Mouse (Mus musculus): ENCODE results near the gene Trim43a.
"Not testable (repeated sequence)": the region's sequence is repeated elsewhere in the genome, so short reads cannot be mapped to it uniquely, and the experiment has no call there.

Gene Trim43a

DNA sequence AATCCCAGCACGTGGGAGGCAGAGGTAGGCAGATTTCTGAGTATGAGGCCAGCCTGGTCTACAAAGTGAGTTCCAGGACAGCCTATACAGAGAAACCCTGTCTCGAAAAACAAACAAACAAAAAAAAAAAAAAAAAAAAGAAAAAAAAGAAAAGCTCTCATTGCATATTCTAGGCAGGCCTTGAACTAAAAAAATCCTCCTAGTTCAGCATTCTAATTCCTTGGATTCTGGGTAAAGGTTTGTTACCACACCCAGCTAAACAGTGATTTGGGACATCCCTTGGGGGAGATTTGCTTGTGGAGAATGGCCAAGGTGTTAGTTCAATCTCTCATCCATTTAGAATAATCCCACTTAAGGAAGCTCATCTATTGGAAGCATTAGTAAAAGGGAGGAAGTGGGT is at the start of gene Trim43a:
Gene Trim43a (plus strand): TSS at position 301 of the 400 bp plus-strand sequence.
- not testable (repeated sequence) for DNase-seq (ENCODE audit: low spot score in 2 of 2)

DNA sequence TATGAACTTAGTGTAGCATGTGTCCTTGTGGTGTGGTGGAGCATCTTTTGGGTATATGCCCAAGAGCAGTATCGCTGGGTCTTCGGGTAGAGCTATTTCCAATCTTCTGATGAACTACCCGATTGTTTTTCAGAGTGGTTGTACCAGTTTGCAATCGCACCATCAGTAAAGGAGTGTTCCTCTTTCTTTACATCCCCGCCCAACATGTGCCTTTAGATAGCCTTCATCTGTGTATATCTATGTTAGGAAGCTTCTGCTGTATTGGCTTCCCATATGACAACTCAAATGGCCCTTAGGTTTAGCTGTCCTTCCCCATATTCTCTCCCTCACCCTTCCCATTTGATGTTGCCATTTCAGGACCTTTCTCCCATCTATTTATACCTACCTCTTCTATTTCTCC is 46.6 kb upstream of the Trim43a start:
- no peak for DNase-seq (ENCODE audit: low spot score in 2 of 2)

DNA sequence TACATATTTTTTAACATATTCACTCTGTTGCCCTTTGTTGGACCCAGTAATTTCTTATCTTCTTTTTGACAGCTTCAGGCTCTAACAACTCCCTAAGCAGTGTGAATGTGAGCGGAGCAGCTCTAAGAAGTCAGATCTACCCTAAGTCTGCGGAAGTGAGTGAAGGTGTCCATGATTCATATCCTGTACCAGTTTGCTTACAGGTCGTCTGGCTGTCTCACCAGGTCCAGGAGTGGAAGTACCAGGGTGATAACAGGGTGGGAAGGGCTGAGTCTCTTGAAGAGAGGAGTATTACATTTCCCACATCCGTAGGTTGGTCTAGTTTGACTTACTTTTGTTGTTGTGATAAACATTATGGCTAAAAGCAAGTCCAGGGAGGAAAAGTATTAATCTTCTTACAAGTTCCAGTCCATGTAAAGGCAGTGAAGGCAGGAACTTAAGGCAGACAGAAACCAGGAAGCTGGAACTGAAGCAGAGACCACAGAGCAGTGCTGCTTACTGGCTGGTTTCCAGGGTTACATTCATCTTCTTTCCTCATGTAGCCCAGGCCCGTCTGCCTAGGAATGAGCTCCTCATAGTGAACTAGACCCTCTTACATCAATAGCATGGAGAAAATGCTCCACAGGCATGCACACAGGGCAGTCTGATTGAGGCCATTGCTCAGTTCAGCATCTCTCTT is 41.0 kb upstream of the Trim43a start:
- no peak for DNase-seq (ENCODE audit: low spot score in 2 of 2)

DNA sequence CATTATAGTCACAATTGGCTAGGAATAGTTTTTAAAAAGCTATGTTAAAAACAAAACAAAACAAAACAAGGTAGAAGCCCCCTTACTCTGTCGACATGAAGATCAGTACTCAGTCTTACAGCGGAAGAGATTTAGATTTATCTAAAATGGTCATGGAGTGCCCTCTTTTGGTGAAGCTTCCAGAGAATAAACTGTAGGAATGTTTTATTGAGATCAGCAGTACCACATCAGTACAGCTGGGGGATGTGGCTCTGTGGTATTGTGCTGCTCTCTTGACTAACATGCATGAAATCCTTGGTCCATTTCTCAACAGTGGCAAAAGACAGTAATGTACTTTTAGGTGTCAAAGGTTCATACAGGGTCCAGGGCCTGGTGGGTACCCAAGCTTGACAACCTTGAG is 37.9 kb upstream of the Trim43a start:
- DNase-seq (ENCODE audit: low spot score in 2 of 2): no peak

DNA sequence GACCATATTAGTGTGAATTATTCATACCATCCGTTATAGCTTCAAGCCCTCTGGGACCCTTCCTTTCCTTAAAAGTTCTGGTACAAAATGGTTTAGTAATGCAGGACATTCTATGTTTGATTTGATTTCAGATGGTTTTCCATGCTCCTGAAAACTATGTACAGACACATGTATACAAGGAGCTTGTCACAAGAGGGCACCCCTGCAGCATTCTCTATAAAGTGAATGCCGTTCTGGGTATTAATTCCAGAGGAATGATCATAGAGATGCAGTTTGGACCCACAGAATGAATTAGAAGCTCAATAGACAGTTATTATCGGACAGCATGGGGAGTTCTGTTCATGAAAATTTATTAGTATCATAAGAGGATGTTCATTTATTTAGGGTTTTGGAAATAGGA is 35.2 kb upstream of the Trim43a start:
- no peak for DNase-seq (ENCODE audit: low spot score in 2 of 2)

DNA sequence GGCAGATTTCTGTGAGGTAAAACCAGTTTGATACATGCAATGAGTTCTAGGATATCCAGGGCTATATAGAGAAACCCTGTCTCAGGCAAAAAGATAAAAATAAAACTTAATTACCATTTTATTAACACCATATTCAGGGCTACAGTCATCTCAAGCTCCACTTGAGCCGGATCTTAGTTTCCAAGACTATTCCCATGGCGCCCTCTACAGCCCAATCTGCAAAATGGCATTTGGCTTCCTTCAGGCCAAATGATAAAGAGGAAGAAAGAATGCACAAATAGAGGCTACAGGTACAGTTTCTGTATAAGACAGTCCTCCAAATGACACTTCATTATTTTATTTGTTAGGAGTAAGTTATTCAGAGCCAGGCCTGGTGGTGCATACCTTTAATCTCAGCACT is 34.5 kb upstream of the Trim43a start:
- DNase-seq (ENCODE audit: low spot score in 2 of 2): peak; percentile 48 to 83

DNA sequence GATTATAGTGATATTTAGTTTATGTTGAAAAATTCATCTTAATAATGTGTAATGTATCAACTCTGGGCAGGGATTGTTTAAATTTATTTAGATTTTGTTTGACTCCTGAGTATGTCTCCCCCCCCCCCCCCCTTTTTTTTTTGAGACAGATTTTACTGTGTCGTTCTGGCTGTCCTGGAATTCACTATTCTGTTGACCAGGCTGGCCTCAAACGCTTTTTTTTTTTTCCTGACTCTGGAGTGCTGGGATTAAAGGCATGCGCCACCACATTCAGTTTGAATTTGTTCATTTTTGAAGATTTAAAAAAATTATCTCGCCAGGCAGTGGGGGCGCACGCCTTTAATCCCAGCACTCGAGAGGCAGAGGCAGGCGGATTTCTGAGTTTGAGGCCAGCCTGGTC is 34.0 kb upstream of the Trim43a start:
- DNase-seq (ENCODE audit: low spot score in 2 of 2): no peak

DNA sequence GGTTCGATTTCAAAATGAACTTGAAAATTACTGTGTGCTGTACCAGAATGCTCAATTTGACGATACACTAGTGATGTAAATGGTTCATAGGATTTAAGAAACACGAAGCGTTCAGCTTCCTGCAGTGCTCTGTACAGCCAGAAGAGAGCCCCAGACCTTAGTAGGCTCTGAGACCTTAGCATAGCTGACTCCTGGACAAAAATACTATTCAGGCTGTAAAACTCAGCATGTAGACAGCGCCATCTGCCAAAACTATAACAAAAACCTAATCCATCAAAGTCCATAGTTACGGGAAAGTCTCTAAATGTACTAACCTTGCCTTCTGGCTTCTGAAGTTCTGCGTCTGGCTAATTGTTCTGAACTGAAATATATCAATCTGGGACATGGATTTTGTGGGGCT is 33.4 kb upstream of the Trim43a start:
- DNase-seq (ENCODE audit: low spot score in 2 of 2): peak in 1 of 2 experiments; percentile 50

DNA sequence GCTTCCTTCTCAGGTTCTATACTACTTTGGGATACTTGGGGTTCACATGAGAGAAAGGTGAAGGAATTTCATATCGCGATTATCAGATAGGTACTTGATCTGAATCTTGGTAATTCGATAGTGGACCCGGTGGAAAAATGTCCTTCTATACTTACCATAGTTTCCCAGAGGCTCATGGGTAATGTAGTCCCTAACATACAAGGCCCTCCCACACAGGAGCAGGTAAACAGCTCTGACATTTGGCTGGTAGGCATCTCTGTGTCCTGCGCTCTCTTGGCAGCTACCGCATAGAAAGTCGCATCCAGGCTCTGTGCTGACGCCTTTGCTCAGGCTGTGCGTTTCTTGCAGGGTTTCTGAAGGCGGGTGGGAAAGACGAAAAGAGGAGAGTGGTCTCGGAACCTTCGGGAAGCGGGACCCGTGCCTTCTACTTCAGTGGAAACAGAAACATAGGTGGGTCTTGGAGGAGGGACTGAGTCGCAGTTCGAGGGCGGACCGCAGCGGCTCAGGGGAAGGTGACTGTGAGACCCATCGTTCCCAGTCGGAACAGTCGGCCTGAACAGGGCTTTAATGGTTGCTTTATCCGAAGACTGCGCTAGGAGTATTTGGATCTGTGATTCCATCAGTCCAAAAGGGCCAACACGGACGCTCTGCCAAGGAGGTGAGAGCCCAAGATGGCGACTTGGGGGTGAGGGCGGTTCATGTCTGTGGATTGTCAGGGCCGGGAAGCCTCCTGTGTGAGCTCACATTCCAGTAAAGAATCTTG is 32.7 kb upstream of the Trim43a start, which contains the start of gene Zfp949:
Gene Zfp949 (plus strand): TSS at position 170 of the 763 bp plus-strand sequence.
- peak; percentile 72 to 81 for DNase-seq (ENCODE audit: low spot score in 2 of 2)

DNA sequence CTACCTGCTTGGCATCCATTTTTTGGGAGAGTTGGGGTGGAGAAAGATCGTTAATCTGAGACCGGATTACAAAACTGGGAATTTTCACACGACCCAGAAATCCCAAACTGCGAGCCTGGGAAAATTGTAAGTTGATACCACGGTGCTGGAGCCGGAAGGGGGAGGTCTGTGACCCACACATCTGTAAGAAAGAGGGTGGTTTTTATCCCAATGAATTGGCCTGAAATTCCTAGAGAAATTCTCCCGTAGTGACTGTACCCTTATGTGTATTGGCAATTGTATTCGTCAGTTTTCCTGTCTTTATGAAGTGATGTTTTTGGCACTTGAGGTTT is 32.1 kb upstream of the Trim43a start:
- no peak for DNase-seq (ENCODE audit: low spot score in 2 of 2)

DNA sequence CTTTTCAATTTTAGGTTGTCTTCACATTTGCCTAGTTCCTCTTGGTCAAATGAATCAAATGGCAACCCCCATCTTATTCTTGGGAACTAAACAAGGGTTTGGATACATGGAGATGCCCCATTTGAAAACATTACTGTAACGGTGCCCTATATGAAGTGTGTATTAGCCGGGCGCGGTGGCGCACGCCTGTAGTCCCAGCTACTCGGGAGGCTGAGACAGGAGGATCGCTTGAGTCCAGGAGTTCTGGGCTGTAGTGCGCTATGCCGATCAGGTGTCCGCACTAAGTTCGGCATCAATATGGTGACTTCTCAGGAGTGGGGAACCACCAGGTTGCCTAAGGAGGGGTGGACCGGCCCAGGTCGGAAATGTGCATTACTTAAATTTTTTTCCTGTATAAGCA is 27.6 kb upstream of the Trim43a start:
- no peak for DNase-seq (ENCODE audit: low spot score in 2 of 2)

DNA sequence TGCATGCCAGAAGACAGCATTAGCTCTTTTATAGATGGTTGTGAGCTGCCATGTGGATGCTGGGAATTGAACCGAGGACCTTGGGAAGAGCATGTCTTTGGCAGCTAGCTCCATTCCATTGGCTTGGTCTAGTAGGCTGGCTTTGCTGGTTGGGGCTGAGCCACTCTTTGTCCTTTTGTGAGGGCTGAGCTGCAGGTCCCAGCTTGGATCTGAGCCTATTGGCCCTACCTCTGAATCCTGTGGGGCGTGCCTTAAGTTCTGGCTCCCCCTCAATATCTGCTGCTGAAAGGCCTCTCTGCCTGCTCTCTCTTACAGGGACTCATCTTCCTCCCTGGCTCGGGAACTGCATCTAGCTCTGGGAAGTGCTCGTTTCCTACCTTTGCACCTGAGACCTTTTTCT is 22.5 kb upstream of the Trim43a start:
- DNase-seq (ENCODE audit: low spot score in 2 of 2): no peak

DNA sequence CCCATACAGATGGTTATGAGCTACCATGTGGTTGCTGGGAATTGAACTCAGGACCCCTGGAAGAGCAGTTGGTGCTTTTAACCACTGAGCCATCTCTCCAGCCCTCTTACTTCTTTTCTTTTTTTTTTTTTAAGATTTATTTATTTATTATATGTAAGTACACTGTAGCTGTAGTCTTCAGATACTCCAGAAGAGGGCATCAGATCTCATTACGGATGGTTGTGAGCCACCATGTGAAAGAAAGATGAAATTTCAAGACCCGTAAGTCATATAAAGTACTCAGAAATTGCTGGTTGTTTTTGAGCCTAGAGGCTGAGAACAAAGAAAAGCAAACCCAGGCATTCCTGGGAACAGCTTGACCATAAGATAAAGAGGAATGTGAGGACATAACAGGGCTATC is 19.2 kb upstream of the Trim43a start:
- not testable (repeated sequence) for DNase-seq (ENCODE audit: low spot score in 2 of 2)

DNA sequence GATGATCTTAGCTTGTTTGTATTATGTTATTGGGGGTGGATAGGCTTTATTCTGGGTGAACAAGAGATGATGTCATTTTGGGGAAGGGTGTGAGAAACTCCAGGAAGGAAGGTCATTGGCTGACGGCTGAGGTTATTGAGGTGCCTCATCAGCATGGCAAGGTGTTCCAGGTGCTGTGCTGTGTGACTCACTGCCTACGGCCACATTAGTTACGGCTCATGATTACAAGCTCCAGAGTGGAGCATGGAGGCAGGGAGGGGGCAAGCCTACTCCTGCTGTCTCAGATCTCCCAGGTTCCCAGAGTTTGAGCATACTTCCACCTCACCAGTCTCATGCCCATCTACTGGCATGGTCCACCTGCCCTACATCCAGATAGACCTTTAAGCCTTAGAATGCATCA is 10.2 kb upstream of the Trim43a start:
- DNase-seq (ENCODE audit: low spot score in 2 of 2): not testable (repeated sequence)

DNA sequence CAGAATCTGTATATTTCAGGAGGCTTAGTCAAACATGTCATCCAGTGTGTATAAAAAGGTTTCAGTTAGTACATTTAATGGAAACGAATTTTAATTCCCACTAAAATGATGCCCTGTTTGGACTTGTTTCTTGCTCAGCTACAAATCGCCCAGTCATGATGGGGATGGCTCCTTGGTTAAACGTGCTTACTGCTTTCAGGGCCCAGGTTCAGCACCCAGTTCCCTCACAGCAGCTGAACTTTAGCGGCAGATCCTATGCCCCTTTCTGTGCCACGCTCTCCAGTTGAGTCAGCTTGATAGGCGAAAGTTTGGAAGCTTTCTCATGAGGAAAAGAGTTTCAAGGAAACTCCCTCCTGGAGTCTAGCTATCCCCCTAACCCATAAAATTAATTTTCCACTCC is 13.0 kb downstream of the Trim43a start:
- not testable (repeated sequence) for DNase-seq (ENCODE audit: low spot score in 2 of 2)

DNA sequence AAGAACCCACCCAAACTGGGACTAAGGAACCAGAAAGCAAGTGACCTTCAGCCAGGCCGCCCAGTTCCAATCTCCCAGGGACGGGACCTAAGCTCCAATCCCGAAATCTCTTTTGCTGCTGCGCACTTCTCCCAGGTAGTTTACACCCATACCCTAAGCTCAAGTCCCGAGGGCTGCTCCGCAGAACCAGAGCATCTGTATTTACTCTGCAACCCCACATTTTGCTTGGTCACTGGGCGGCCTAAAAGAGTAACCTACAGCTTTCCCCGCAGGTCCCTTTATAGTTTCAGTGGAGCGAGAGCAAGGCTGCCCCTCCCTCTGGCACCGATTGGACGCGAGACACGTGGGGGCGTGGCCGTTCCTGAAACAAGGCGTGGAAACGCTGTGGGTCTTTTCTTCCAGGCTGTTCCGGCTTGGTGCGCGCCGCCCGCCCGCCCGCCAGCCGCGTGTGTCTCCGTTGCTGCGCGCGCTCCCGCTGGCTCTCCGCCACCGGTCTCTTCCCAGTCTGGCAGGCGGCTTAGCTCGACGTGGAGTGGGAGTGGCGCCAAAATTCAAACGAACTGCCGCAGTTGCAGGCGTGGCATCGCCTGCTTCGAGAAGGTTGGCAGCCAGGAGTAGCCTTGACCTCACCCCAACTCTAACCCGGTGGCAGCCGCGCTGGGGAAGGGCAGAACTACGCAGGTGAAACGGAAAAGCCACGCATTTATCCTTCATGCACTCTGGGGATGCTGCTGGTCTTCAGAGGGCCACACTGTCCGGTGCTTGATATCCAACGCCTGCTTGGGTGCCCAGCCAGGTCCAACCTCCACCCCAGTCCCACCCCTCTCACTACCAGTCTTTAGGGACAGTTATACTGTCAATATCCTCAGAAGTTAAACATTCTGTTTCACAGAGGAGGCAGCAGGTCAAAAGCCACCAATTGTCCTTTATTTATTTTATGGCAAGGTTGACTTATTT is 18.8 kb downstream of the Trim43a start:
- DNase-seq (ENCODE audit: low spot score in 2 of 2): peak; percentile 93 to 98

DNA sequence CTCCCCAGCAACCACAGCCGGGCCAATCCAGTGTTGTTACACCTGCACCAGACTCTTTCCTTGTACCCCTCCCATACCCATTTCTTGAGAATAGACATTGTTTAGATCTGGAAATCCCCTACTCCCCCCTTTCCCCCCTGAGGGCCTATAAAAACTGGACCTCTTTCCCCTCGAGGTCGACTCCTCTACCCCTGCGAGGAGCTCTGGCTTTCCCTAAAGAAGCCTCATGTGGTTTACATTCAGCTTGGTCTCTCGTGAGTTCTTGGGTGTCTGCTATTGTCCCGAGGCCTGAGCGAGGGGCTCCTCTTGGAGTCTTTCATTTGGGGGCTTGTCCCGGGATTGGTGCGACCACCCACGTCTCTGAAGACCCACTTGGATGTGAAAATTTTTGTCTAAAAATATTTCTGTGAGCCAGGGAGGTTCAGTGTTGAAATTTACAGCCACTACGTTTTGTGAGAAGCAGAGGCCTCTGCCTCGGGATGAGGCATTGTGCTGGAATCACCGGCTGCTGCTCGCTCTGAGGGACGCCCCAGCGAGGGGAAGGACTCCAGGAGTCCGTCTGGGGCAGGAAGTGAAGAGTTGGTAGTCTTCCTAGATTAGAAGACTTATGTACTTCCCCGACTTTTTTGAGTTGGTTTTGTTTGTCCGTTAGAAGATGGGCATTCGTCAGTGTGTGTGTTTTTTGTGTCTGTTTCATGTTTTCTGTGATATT is 45.3 kb downstream of the Trim43a start:
- not testable (repeated sequence) for DNase-seq (ENCODE audit: low spot score in 2 of 2)

DNA sequence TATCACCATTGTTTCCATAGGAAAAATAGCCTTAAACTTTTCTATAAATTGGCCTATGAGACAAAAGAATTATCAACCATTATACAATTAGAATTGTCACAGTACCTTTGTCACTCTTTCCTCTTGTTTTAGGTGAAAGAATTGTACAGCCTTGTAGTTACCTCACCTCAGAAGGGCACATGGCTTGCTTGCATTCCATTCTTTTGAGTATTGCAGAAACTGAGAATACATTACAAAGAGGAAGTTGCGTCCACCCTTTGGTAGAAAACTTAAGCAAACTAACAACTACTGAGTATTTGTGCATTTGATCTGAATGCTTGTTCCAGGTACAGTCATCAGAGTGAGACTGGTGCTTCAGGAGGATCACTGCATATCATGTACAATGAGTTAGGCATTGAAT is 57.4 kb downstream of the Trim43a start:
- not testable (repeated sequence) for DNase-seq (ENCODE audit: low spot score in 2 of 2)

Data from spleen, postnatal 10 days (tissue).